Mouse (Mus musculus) natural killer cell, adult 2 months (primary cell): ENCODE measurements at regions not wholly inside any gene's neighbourhood (a gene's known extent, or its start where the extent isn't known, plus 50 kb on each side); places are given as distances from the start of the nearest gene placed in this dataset.

ENCODE experiments used
- DNase-seq, 2 experiments: peaks; one replicate each; pipeline ENCODE4 v3.0.0; 2022; ENCODE audit warnings: low spot score in 2 of 2

- DNase-seq, result no peak
Measured at GRCm38 (mm10) chr14:25005241-25005946, 453.6 kb upstream of the Zmiz1 start.

DNA sequence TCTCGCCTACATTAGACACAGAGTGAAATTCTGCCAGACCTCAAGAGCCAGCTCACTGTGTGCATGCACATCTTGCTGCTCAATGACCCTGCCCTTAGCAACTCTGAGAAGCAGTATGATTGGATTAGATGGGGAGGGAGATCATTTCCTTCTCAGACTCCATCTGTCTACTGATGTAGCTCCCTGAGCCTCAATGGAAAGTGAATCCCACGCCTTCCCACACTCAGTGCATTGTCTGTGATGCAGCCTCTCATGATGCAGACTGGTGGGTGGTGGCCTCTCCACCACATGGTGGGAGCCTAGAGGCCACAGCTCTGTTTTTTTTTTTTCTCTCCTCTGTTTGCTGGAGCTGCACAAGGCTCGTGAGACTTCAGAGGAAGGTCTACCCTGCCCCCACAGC lies 447.1 kb upstream of the Zmiz1 start:
- no peak for DNase-seq

DNA sequence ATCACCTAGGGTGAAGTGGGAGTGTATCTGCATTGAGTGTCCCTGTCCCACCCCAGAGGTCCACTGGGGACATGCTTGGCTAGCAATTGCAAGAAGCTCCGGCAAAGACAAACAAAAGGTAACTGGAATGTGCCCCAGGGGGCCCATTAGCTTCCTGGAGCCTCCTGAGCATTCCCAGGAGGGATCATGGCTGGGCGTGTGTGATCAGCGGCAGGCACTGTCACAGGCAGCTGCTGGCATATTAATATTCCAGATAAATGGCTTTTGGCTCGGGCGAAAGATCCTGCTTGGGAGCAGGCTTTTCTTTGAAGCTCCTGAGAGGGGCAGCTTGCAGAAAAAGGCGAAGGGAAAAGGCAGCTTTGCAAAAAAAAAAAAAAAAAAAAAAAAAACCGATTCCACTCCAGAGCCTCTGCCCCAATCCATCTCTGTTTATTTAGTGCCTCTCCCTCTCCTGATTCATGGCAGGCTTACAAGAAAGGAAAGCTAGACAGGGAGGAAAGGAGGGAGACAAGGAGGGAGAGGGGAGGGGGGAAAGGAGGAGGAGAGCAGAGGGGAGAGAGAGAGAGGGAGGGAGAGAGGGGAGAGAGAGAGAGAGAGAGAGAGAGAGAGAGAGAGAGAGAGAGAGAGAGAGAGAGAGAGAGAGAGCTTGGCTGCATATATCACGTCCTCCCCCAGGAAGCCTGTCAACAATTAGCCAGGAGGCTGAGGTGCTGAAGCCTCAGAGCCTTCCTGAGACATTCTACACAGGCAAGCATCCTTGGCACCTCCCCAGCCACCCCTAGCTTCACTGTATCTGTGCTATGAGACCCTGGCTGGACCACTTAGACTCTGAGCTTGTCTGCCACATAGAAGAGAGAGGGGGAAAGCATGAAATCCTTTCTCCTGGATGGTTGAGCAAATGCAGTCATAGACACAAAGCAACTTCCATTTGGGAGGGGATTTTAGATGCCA lies 443.4 kb upstream of the Zmiz1 start:
- DNase-seq, result no peak

GRCm38 (mm10) chr14:25017860-25018259 lies 441.1 kb upstream of the Zmiz1 start:
- DNase-seq, result no peak

GRCm38 (mm10) chr14:25019306-25019905 lies 439.6 kb upstream of the Zmiz1 start:
- DNase-seq, result no peak

GRCm38 (mm10) chr14:25022523-25023269 lies 436.3 kb upstream of the Zmiz1 start:
- DNase-seq, result no peak

GRCm38 (mm10) chr14:25023270-25023800 lies 435.6 kb upstream of the Zmiz1 start:
- DNase-seq, result no peak

GRCm38 (mm10) chr14:25025074-25025473 lies 433.9 kb upstream of the Zmiz1 start:
- no peak for DNase-seq

- no peak for DNase-seq
Measured at GRCm38 (mm10) chr14:25027076-25027475, 431.9 kb upstream of the Zmiz1 start.

DNA sequence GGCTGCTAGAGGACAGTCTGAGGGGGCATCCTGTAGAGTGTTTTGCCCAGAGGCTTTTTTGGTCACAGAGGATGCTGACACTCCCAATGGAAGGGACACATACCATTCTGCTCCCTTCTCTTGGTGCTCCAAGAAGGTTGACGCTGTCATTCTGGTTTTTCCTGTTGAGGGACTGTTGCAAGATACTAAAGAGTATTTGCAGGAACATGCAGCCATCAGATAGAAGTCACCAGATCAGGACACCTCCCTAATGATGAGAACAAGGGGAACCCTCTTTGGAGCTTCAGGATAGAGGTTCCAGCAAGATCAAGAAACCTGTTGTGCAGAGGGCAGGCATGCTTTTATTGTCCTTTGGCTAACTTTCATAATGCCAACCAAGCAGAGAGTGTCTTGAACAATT lies 431.1 kb upstream of the Zmiz1 start:
- no peak for DNase-seq

DNA sequence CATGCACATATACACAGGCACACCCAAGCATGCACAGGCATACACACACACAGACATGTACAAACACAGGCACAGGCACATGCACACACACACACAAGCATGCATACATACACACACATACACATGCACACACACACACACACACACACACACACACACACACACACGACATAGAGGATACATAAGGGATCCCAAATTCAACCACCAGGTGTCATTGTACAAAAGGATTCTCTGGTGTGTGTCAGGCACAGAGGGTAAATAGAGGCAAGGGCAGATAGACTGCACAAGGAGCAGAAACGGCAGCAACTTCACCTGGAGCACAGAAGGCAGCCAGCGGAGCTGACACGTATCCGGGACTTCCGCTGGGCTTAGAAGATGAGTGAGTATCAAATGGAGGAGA lies 428.1 kb upstream of the Zmiz1 start:
- no peak for DNase-seq

DNA sequence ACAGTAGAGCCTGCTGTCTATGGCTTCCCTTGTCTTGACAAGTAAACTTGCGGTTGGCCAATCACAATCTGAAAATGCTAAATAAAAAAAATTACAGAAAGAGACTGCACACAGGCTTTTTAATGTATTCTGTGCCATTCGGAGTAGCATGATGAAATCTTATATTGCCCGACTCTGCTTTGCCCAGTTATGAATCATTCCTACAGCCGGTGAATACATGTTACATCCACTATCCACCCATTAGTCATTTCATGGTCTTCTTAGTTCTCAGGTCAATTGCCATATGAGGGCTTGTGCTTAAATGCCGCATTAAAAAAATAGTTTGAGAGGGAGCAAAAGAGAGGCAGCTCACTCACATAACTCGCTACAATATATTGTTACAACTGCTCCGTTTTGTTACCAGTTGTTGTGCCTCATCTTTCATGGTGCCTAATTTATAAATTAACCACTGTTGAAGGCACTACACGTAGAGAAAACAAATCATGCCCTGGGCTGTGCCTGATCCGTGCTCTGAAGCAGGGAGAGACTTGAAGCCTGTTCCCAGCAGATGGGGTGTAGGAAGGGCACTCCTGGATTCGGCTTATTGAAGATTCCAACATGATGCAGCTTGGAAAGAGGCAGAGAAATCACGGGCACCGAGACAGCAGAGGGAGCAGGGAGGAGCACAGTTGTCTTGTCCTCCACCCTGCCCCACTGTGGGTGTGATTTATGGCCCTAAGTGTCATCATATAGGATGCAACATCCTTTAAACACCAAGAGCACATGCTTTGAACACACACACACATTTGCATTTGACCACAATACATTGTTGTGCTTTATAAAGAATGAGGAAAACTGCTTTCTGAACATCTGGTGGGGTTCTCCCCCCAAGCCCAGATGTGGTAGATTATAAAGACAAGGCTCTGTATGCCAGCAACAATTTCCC lies 427.0 kb upstream of the Zmiz1 start:
- DNase-seq, result no peak

GRCm38 (mm10) chr14:25032899-25033298 lies 426.1 kb upstream of the Zmiz1 start:
- no peak for DNase-seq

GRCm38 (mm10) chr14:25042265-25042664 lies 416.7 kb upstream of the Zmiz1 start:
- no peak for DNase-seq

- DNase-seq, result no peak
Measured at GRCm38 (mm10) chr14:25044106-25044505, 414.9 kb upstream of the Zmiz1 start.

DNA sequence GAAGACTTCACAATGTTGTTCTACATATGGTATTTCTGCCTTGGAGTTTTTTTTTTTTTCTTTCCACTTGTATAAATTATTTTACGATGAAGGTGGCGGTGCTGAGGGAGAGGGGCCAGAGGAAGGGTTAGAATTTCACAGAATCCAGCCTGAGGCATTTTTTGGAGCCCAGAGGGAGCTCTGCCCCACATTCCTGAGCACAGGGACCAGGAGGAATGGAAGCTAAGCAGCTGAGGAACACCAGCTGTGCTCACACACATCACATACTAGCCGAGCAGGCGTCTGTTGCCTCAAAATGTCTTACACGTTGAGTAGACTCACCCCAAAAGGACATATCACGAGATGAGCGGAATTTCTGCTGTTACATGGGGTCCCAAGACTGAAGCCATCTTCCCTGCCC lies 414.1 kb upstream of the Zmiz1 start:
- no peak for DNase-seq

DNA sequence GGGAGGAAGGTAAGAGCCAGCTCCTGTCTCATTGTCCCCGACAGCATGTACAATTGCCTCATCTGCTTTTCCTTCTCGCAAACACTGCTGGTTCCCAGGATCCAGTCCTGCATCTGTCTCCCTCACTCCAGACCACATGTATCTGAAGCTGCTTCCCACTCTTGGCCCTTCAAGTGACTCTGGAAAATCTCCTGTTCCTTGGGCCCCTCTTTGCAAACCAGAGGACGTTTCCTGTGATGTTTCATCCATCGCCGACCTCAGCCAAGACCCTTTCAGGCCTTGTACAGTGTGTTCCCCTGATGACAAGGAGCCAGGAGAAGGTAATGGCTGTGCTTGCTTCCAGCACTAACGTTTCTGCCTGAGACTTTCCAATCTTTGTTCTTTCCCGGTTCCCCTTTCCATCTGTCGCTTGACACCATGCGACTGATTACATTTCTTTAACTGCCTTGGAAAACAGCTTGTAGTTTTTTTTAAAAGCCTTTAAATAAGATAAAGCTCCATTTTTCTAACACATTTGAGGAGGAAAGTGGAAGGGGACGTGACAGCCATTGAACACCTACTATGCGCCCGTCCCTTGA lies 408.2 kb upstream of the Zmiz1 start:
- no peak for DNase-seq

- no peak for DNase-seq
Measured at GRCm38 (mm10) chr14:25052175-25052574, 406.8 kb upstream of the Zmiz1 start.

DNA sequence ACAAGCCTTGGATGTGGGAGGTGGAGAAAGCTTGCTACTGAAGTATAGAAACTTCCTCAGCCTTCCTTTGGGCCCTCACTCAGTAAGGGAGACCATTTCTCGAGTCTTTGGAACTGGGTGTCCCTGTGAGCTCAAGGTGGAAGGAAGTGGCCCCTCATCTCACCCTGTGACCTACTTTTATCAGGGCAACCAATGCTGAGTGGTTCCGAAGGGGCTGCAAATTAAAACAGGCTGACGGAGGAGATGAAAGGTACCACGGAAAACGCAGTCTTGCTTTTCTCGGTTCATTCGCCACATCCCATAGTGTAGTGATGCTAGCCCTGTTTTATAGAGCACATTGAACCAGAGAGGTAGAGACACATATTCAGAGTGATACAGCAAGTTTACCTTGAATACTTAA lies 399.6 kb upstream of the Zmiz1 start:
- DNase-seq, result no peak

GRCm38 (mm10) chr14:25060285-25060684 lies 398.7 kb upstream of the Zmiz1 start:
- no peak for DNase-seq
